In genomic region chr2:49787376-49788050, GRCm38 (mm10) we compare ENCODE assay signal across 8 mouse cellular contexts. TPM values are rescaled to one million over a fixed set of nuclear protein-coding genes. Genes with fewer than 3 reads are reported as not detected.
DNase-seq lines count a peak whose midpoint lies in the region; ATAC-seq lines count a peak whose summit lies in the region.

TSS of gene Lypd6b (plus strand) at chr2:49787688.

- peaks cover 16% of the 10 kb centered on the region for H3K4me1 ChIP-seq in heart, embryonic 12.5 days (replicated peaks)
- H3K4me1 ChIP-seq in forebrain, embryonic 12.5 days: peaks cover 9% of the 10 kb centered on the region
- H3K4me1 ChIP-seq in kidney, embryonic 15.5 days: peaks cover 23% of the 10 kb centered on the region

- ATAC-seq in heart, embryonic 12.5 days (ENCODE audit: insufficient number of reproducible peaks, low FRiP score): peak; percentile 44; the same call in 1 of the 2 replicates
- ATAC-seq in forebrain, embryonic 12.5 days (ENCODE audit: low FRiP score): peak; percentile 62
- ATAC-seq in kidney, embryonic 15.5 days (replicated peaks; ENCODE audit: low FRiP score): peak; percentile 66

- H3K4me2 ChIP-seq in heart, embryonic 12.5 days: peak within 1 kb of the TSS; percentile 99
- peak within 1 kb of the TSS; percentile 100 for H3K4me2 ChIP-seq in forebrain, embryonic 12.5 days
- peak within 1 kb of the TSS; percentile 95 for H3K4me2 ChIP-seq in kidney, embryonic 15.5 days

- WGBS in heart, embryonic 12.5 days: 1% methylated on average over 79 of the region's 79 CpGs
- under 1% methylated on average over 61 of the region's 79 CpGs for WGBS in forebrain, embryonic 12.5 days
- under 1% methylated on average over 73 of the region's 79 CpGs for WGBS in kidney, embryonic 15.5 days

- H3K36me3 ChIP-seq in heart, embryonic 12.5 days: no peaks in the 10 kb centered on the region
- no peaks in the 10 kb centered on the region for H3K36me3 ChIP-seq in forebrain, embryonic 12.5 days (replicated peaks)
- no peaks in the 10 kb centered on the region for H3K36me3 ChIP-seq in kidney, embryonic 15.5 days

- H3K4me3 ChIP-seq in heart, embryonic 12.5 days: peak within 1 kb of the TSS; percentile 63
- peak within 1 kb of the TSS; percentile 70 for H3K4me3 ChIP-seq in forebrain, embryonic 12.5 days (replicated peaks)
- peak within 1 kb of the TSS; percentile 70 for H3K4me3 ChIP-seq in kidney, embryonic 15.5 days (replicated peaks)

- H3K27me3 ChIP-seq in heart, embryonic 12.5 days (replicated peaks): peaks cover 34% of the 10 kb centered on the region
- H3K27me3 ChIP-seq in forebrain, embryonic 12.5 days: peaks cover 48% of the 10 kb centered on the region
- peaks cover 52% of the 10 kb centered on the region for H3K27me3 ChIP-seq in kidney, embryonic 15.5 days

- no peak for DNase-seq in heart, adult 9 months (ENCODE audit: low spot score in 2 of 2)
- peak; percentile 10 for DNase-seq in T-cell, adult 2 months (ENCODE audit: low spot score)
- DNase-seq in lung, postnatal 4 days: peak; percentile 19 to 64
- peak; percentile 33 for DNase-seq in urinary bladder, postnatal 25 days (ENCODE audit: low spot score)
- DNase-seq in layer of hippocampus, postnatal 10 days (ENCODE audit: low spot score in 2 of 2): no peak

- H3K9ac ChIP-seq in heart, embryonic 12.5 days: peak within 1 kb of the TSS; percentile 73
- peak within 1 kb of the TSS; percentile 67 for H3K9ac ChIP-seq in forebrain, embryonic 12.5 days
- H3K9ac ChIP-seq in kidney, embryonic 15.5 days: peak within 1 kb of the TSS; percentile 67

- no peak within 1 kb of the TSS for H3K27ac ChIP-seq in heart, embryonic 12.5 days (ENCODE audit: poor library complexity, severe bottlenecking)
- no peak within 1 kb of the TSS for H3K27ac ChIP-seq in forebrain, embryonic 12.5 days
- 0 out of 2 replicates have a peak within 1 kb of the TSS, but pooled peaks have one; percentile 18 for H3K27ac ChIP-seq in kidney, embryonic 15.5 days

- H3K9me3 ChIP-seq in heart, embryonic 12.5 days (replicated peaks): no peaks in the 10 kb centered on the region
- no peaks in the 10 kb centered on the region; the same call in 1 of the 2 replicates for H3K9me3 ChIP-seq in forebrain, embryonic 12.5 days
- H3K9me3 ChIP-seq in kidney, embryonic 15.5 days (replicated peaks): no peaks in the 10 kb centered on the region

RNA-seq across cellular contexts. Expression of gene Lypd6b, which starts in this region (rescaled TPM):
- polyA plus RNA-seq in heart, embryonic 12.5 days (2016; fragmentation: Nextera tagmentation; extraction: Ambion mirVana): 2.6 and 3.8 TPM in 2 replicates
- polyA plus RNA-seq in forebrain, embryonic 12.5 days (2016; fragmentation: Nextera tagmentation; extraction: Ambion mirVana): 1.6 and 2.3 TPM in 2 replicates
- 10.0 and 11.6 TPM in 2 replicates for polyA plus RNA-seq in kidney, embryonic 15.5 days (2015; fragmentation: Nextera tagmentation; extraction: Ambion mirVana)
- 1 to 10 TPM; 8.0 to 8.4 TPM for total RNA-seq in layer of hippocampus, postnatal 10 days (2021)

Comparison
In these comparisons a context has a peak if more than half of its experiments do, and no peak if none do; other contexts are left out.
1. DNase-seq: peak in T-cell, adult 2 months (single experiment), lung, postnatal 4 days (2 of 2) and urinary bladder, postnatal 25 days (single experiment); none in heart, adult 9 months (0 of 2) and layer of hippocampus, postnatal 10 days (0 of 2).
2. Peak in every context shown above with its lines, with median percentiles within 50 percentile points of each other: ATAC-seq, H3K4me2 ChIP-seq, H3K4me3 ChIP-seq and H3K9ac ChIP-seq.